Mouse (Mus musculus) T-cell, adult 2 months (primary cell): ENCODE measurements at regions not wholly inside any gene's neighbourhood (a gene's known extent, or its start where the extent isn't known, plus 50 kb on each side); places are given as distances from the start of the nearest gene placed in this dataset.
"Not testable (repeated sequence)": the region's sequence is repeated elsewhere in the genome, so short reads cannot be mapped to it uniquely, and the experiment has no call there.

Experiments
- DNase-seq: peaks from one replicate; pipeline ENCODE4 v3.0.0; 2022; ENCODE audit warnings: low spot score

DNA sequence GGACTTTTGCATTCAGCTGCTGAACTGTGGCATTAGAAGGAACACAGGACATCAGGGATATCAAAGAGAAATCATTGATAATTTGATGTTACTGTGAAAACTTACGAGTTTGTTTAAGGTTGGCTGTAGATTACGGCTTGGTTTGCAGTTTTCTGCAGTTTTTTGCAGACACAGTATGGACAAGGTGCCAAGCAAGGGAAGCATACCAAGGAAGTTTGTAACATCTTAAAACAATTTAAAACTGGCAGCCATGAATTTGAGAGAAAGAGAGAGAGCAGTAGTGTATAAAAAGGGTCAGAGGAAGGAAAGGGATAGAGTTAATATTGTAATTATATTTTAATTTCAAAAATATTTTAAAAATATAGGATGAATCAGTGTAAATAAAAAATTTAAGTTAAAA lies 453.4 kb upstream of the Adamts5 start:
- DNase-seq = no peak

DNA sequence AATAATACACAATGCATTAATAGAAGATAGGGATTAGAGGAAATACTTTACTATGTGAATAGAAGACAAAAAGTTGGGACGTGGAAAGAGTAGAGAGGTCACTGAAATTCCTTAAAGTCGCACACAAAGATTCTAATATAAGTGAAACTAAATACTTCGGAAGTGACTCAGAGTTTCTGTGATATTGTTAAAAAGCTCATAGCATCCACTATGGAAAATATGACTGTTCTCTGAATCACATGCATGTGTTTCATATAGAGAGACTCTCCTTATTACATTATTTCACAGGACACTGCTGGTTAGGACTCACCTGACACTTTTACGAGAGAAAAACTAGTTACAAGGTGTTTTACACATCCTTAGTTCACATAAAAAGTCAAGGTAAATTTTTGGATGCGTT lies 446.1 kb upstream of the Adamts5 start:
- no peak for DNase-seq

DNA sequence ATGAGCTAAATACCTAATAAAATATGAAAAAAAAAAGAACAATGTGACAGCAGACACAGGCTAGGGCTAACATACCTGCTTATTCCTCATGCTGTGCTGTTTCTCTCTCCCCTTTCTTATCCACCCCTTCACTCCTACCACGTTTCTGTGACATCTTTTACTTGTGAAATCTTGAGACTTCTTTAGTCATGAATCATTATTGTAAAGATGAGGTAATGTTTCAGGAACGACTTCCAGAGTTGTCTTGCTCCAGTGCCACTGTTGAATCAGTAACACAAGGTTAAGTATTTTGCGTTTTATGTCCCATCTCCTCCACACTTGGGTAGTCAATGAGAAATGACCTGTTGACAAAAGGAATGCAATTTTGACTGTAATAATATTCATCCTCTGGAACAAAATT lies 445.3 kb upstream of the Adamts5 start:
- DNase-seq = no peak

DNA sequence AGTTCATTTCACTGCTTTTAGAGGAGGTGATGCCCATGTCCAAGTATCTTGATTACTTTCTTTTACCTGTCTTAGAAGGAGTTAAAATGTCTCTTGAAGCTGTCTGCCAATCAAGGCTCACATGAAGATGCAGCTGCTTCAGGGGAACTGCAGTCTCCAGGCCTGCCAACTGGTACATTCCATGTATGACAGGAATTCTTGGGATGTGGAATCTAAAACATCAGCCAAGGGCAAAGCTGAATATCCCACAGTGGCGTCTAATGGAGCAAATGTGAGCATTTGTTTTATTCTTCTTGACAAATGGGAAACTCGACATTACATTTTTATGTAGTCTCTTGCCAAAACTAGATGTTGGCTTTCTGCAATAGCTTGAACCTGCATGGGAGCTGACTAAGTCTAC lies 438.7 kb upstream of the Adamts5 start:
- no peak for DNase-seq

DNA sequence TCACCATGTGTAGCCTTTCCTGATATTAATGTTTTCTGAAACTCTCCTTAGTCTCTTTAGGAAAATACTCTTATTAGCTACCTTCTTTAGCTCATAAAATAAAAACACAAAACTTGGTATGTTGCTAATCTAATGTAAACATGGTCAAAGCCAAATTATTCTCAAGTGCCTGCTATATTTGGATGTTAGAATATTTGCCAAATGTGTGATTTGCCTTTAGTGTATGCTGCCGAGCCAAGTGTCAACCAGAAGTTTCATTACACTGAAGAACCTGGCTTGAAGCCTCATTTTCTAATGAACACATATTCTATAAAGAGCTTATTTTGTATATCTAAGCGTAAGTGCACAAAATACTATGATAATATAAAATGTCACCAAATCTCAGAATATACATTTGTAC lies 423.8 kb upstream of the Adamts5 start:
- no peak for DNase-seq

DNA sequence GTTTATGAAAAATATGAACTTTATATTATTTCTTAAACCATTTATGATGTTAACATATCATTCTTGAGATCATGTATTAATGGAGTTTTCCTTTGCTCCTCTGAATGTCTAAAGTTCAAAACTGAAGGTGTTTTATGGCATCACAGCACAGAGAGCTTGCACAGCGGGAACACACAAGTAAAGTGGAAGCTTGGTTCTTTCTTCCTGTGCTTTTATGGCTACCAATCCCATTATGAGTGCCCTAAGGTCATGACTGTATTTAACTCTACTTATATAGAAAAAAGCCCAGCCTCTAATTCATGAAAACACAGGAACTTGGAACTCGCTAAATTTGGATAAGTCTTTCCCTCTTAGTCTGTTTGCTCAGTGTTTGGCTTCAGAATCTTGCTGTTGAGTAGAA lies 417.3 kb upstream of the Adamts5 start:
- no peak for DNase-seq

DNA sequence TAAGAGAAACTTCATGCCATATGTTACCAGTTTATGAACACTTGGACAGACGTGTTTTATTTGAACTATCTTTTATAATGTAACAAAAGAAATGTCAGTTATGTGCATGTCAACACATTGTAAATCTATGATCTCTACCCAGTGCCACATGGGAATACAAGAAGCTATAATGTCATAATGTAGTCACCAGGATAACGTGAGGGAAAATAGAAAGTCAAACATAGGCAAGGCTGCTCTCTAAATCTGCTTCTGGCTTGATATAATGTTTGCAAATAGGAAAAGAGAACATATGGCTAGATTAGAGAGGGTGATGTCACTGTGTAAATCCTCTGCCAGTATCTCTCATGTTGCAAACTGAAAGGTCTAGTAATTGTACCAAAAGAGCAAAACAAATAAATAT lies 408.1 kb upstream of the Adamts5 start:
- no peak for DNase-seq

DNA sequence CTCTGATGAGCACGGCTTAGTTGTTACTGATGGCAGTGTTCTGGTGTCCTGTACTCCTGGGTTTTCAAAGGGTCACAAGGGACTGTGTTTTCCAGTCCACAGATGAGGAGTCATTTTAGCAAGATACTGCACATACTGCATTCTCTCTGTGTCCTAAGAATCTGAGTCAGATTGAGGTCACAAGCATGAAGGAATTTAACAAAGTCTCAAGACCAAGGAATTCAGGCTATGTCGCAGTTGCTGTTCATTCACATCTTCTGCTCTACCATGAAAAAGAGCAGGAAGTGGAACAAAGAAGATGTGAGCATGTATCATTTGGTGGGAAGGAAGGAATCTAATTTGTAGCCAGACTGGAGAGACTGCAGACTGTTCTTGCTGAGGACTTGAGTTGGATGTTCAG lies 402.2 kb upstream of the Adamts5 start:
- no peak for DNase-seq

DNA sequence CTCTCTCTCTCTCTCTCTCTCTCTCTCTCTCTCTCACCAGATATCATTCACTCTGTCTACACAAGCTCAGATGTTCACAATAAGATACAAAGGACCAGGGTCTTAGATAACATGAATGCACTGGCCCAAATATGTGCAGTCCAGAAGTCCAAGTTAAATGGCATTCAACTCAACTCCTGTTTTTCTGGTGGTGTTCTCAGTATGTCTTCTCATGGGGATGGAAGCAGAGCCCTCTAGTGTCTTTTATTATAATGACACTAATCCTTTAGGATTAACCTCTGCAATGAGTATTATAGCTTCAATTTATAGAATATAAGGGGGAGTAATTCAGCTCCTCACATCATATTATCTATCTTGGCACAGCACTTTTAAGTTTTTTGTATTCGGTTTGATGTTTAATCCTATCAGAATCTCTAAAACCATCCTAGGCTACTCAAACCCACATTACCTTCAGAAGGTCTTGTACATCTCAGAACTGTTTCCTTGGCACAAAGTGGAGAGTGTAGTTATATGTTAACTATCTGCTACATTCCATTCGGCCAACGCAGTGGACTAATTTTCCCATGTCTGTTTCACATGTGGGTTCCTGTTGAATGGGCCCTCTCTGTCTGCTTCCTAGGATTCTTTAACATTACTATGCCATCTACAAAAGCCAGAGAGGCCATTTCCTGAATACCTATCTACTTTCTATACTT lies 401.0 kb upstream of the Adamts5 start:
- DNase-seq = no peak

DNA sequence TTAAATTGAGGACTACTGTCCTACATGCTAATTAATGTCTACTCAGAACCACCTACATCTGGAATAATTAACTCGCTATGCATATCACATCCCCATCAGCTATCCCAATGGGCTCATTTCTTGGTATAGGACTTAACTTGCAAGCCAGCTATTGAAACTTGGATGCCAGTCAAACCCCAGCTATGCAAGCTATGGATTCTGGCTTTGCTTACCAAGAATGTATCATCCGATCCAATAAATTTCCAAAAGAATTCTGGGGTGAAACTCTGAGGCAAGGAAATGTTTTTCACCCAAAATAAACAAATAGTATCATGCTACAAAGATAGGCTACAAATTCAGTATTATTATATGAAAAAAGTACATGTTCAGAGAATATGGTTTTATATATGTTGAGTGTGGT lies 392.8 kb upstream of the Adamts5 start:
- DNase-seq = no peak

DNA sequence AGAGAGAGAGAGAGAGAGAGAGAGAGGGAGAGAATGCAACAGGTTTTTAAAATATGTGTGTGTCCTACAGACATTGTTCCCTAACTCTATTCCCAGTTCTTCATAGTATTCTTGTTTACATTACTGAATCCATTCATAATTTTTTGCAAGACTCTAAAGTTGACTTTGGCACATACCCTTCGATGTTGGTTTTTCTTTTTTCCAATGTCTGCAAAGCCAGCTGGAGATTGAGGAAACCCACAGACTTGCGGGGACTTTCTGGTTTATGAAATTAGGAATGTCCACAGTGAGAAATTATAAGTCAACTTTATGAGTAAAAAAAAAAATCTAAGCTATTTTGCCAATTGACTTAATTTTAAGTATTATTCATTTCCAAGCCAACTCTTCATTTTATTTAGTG lies 379.7 kb upstream of the Adamts5 start:
- DNase-seq = no peak

DNA sequence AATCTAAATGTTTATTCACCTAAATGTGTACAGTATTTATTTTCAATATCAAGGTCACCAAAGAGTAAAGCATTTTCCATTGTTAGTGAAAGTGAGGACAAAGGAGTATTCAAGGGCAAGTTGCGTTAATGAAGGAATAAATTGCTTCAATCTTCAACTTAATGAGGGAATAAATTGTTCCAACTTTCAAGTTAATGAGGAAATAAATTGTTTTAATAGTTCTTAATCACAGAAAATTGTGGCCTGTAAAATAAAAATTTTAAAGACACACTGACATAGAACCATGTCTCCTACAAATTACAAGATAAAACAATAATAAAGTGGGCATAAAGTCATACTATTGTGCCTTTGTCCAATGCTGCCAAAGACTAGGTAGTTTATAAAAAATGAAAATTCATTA lies 375.4 kb upstream of the Adamts5 start:
- no peak for DNase-seq

DNA sequence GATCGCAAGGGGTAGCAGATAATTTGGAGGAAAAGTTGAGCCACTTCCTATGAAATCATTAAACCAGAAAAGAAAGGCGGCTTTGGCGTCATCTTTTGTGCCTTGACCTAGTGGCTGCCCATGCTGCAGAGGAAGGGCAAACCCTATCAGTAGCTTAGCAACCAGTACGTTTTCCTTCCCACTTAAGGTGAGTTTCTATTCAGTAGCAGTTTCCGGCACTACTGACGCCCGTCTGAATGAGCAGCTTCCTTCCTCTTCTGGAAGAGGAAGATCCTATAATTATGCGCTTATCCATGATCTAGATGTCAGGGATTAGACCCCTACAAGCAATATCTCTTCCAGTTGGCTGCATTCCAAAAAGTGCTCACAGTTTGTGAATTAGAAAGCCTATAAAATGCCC lies 360.0 kb upstream of the Adamts5 start:
- DNase-seq = no peak

DNA sequence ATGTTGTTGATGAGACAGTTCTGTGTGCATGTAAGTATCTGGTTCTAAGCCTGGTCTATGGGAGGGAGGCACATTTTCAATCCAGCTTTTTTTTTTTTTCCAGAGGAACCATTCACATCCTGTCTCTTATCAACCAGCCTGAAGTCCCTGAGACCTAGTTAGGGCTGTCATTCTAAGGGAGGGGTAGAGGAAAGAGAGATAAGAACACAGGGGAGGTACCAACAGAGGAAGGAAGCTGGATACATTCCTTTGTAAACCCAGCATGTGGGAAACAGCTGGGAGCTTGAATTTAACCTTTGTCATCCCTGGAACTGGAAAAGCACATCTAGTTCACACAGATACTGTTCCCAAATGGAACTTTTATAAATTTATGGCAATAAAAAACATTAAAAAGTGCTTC lies 351.0 kb upstream of the Adamts5 start:
- no peak for DNase-seq

DNA sequence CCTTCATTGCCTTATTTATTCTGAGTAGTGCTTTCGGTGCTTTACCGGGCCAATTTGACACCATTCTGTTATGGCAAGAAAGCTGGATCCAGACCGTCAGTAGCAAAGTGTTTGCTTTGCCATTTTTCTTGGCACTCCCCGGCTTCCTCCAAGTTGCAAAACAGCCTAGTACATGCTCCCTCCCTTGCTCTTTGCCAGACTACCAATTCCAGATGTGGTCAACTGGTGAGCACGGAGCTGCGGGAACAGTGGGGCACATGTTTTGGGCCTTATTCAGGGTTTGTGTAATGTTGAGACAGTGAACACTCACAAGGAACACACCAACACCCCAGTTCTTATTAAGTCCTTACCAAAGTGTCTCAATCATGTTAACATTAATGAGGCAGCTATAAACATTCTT lies 348.4 kb upstream of the Adamts5 start:
- DNase-seq = no peak

DNA sequence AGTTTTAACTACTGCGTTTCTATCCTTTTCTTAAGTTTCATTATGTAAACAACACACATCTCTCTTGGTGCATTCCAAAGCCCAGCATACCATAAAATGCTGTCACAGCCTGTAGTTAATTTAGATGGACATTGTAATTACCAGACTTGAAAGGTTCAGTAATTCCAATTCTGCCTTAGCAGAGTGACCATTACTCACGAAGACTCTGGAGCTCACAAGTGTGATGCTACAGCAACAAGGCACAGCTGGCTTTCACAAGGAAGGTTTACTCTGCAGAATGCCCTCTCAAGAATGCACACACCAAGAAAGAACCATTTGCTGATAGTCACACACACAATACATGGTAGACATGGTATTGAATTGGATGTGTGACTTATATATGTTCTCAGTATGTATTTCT lies 342.6 kb upstream of the Adamts5 start:
- DNase-seq = no peak

DNA sequence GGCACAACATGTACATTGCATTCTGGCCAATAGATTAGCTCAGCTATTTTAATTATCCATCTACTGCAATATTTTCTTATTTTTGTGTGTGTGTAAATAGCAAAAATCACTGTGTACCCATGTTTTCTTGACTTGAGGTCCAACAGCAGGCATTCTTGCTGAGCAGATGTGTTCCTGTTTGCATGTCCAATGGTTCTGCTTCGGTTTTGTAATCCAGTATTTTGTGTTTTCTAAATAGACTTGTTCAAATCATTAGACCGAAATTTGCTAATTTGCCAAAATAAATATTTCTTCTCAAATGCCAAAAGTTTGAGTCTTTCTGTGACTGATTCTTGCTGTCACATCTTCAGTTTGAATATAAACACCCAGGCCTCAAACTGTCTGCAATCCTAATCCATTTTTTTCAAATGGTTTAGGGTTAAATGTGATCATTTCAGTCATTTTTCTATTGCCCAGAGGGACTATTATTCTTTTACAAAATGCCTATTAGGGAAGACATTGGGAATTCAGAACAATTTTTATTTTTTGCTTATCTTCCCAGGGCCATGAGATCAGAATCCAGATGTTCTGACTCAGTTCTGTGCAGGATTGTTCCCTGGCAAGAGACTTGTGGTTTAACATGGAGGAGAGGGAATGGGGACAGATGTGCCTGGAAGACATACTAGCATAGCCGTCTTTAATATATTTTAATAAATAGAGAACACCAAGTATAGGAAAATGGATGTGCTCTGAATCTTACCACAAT lies 341.3 kb upstream of the Adamts5 start:
- no peak for DNase-seq

DNA sequence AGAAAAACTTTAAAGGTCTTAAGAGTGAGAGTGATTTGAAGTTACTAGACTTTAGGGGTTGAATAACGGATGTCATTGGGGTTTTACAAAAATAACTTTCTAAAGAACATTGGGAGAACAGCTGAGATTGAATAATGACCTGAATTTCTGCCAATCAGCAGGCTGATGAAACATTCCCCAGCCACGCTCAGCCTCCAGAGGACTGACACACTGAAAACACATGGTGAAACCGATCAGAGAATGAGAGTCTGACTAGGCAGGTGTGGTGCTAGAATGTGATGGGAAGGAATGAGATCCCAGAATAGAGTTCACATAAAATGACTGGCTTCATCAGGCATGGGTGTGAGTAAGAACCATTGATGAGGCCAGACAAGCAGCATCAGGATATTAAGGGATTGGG lies 321.4 kb upstream of the Adamts5 start:
- no peak for DNase-seq

DNA sequence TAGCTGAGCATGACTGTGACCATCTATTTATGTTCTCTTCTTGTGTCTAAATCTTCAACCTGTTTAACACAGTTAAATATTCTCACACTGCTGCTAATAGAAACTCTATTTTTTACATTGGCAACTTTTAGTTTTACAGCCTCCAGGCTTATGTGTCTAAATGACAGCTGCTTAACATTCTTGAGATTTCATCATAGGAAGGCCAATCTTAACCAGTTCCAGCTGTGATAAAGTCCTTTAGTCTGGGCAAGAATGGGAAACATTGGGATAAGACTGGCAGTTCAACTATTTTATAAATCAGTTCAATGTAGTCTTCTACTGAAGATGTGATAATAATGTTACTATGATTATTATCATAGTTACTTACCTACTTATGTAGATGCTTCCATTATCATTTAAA lies 308.9 kb upstream of the Adamts5 start:
- DNase-seq = no peak

DNA sequence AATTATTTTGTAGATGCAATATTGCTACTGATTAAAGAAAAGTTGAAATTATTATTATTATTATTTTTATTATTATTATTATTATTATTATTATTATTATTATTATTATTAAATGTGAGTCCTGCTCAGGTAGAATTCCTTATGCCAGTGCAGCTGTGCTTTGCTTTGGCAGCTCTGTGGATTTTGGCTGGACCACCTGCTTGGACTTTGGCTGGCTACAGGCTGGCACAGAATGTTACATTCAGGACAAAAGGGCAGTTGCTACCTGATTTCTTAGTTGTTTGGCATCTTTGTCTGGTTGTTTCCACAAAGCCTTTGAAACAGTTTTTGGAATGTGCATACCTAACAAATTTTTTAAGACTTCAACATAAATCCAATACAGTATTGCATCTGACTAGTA lies 307.7 kb upstream of the Adamts5 start:
- DNase-seq = no peak

DNA sequence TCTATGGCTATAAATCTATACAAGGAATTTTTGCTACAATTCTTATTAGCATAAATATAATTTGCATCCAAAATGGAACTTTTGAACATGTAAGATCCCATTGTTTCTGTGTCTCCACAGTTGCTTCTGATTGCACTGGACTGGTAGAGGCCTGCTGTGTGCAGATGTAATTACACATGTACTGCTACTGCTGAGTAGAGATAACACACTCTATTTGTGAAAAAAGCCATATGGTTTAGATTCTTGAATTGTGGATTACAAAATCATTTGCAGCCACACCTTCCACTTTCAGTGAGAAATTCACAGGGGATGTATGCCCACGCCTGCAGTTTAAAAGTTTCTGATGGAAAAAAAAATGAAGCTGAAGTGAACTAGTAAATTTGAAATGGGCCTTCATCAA lies 288.2 kb upstream of the Adamts5 start:
- DNase-seq = no peak

DNA sequence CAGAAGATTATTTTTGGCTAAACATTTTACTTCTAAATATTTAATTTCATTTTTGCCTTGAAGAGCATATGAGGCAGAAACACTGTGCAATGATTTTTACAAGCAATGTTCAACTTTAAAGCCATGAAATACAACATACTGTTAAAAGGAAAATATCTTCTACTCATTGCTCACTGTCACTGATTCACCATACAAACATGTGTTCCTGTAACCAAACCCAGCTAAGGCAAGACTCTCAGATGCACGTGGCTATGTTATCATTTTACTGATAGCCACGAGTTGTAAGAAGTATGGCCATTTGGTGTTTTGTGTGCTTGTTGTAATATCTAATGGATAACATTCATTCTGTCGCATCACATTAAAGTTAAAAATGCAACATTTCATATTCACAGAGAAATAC lies 287.3 kb upstream of the Adamts5 start:
- DNase-seq = no peak

DNA sequence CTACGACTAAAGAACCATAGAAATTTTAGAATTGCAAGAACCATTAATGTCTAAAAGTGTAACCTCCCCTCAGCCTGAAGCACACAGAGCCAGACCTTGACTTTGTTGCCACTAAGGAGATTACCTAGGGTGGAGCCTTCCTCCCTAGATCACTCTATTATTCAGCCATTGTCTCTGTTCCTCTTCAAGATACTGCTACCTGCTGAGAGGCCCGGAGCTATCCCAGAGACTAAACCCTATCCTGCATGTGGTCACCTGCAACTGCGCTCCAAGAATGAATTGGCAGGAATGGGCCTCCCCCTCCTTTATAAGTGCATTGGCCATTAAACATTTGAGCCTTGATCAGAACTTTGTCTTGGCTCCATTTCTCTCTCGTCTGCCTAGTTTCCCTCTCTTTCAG lies 286.0 kb upstream of the Adamts5 start:
- DNase-seq = not testable (repeated sequence)
